Mouse (Mus musculus) neural tube, embryonic 10.5 days (tissue): ENCODE data around the gene Asgr1.
"Not testable (repeated sequence)": the region's sequence is repeated elsewhere in the genome, so short reads cannot be mapped to it uniquely, and the experiment has no call there.

Experiments used
- DNase-seq: peaks from one replicate; pipeline ENCODE4 v3.0.0-alpha.2; 2017; ENCODE audit warnings: low spot score; ENCODE audit errors: extremely low spot score

Gene Asgr1

DNA sequence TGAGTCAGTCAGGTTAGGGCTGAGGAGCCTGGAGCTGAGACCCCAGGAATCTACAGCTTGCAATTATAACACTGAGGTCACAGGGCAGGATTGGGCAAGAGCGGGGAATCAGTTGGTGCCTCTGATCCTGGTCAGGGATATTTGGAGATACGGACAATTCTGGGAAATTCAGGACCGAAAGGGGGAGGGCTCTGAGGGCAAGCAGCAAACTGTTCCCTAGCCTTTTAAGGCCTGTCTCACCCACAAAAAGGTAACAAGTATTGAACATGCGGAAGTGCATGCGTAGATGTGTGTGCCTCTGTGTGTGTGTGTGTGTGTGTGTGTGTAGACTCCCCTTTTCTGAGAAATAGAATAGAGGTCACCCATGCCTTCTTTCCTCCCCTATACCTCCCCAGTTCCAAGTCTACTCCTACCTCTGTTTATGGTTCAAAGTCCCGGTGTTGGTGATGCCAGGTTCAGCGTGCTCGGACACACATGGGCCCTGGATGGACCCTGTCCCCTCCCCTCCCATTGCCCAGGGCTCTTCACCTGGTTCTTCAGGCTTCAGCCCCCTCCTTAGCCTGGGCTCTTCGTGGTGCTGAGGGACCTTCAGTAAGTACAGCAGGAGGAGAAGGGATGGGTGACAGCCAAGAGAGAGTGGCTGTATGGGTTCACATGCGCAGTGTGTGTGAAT is at the start of gene Asgr1:
Gene Asgr1, plus strand, starts transcription at position 188 of the 673 bp plus-strand sequence.
- DNase-seq = no peak

DNA sequence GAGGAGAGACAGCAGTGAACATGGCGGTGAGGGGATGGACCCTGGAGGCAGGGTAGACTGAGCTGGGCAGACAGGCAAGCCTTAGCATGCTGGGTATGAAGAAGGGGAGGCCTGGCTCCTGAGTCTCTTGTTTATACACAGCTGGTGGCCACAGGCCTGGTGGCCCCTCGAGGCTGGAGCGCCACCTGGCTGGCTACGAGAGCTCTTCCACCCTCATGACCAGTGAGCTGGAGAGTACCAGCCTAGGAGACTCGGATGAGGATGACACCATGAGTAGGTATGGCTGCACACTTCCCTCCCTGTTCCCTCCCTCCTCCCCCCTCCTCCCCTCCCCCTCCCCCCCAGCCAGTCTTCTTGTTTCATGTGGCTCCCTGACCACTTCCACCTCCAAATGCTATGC is 48.4 kb upstream of the Asgr1 start:
- no peak for DNase-seq

DNA sequence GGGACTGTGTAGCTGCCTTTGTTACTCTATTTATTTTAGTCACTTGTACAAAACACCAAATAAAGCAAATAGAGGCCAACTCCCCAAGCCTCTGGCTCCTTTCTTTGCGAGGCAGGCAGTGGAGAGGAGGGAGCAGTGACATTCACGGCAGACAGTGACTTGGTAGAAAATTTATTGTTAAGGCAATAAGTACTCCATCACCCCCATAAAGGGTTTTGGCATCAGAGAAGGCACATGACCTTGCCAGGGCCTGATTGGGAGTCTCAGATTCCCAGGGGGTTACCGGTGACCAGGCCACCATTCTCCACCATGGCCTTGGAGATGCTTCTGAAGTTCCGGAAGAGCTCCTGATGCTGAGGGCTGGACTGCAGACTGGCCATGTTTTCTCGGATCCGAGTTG is 43.9 kb upstream of the Asgr1 start:
- DNase-seq = no peak

DNA sequence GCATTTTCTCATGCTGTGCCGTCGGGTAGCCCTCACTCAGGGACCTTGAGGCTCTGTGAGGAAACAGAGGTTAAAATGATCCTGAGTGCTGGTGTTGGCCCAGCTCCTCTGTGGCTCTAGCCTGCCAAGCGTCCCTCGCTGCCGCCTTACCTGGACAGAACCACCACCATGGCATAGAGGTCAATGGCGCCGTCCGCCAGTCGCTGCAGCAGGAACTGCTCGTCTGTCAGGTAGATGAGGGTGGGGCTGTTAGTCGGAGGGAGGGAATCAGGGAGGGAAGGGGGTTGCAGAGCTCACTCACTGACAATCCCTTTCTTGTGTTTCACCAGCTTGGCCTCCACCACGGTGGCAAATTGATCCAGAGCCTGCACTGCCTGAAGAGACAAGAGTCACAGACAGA is 43.3 kb upstream of the Asgr1 start:
- no peak for DNase-seq

DNA sequence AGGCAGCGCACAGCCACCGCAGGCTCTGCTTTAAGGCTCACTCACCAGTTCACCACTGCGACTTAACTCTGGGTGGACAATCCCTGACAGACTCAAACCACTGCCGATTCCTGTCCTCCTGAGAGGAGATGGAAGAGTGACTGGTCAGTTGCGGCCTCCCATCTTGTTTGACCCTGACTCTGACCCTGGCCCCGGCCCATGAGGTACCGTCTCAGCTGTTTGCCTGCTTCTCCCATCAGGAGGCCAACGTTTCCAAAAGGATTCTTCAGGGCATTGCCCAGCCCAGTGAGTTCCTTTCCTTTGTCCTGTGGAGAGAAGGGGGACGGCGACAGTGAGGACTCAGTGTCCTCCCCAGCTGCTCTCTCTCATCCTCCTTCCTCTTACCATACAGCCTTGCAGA is 42.9 kb upstream of the Asgr1 start:
- no peak for DNase-seq

DNA sequence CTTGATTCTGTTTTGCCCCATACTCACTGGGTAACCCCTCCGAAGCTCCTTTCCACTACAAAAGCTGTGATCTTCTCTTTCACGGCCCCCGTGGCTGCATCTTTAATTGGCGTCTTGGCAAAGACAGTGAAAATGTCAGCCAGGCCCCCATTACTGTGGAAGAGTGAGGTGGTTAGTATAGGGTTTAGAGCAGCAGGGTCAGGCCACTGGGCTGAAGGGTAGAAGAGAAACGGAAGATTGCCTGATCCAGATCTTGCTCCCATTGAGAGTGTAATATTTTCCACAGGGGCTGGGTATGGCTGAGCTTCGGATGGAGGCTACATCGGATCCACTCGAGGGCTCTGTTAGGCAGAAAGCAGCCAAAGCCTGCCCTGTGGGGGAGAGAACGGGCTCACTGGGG is 41.0 kb upstream of the Asgr1 start:
- DNase-seq = no peak

DNA sequence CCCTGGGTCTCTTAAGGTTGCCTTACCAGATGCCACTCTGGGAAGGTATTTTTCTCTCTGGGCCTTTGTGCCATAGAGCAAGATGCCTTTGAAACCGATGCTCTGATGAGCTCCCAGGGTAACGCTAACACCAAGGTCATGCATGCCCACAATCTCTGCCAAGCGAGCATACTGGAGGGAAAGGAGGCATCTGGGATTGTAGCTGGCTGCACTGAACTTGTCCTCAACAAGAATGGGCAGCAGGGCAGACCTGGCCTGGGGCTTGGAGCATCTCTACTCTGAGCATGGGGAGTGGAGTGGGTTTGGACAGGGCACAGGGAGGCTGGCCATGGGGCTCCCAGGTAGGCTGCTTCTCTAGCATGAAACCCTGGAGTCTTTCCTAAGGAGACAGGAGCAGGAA is 40.5 kb upstream of the Asgr1 start:
- DNase-seq = no peak

DNA sequence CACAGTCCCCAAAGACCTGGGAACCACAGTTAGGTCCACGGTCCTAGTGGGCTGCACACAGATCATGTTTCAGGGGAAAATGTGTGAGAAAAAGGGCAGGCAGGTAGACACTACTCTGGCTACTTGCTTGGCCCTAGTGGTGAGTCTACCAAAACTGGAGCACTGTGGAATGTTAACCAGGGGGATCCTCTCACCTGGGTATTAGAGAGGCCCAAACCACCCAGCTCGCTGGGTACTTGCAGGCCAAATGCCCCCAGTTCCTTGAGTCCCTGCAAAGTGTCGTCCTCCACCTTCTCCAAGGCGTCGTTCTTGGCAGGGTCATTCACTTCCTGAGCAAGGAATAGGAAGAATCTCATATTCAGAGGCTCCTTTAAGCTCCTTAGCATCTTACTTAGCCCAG is 39.8 kb upstream of the Asgr1 start:
- no peak for DNase-seq

DNA sequence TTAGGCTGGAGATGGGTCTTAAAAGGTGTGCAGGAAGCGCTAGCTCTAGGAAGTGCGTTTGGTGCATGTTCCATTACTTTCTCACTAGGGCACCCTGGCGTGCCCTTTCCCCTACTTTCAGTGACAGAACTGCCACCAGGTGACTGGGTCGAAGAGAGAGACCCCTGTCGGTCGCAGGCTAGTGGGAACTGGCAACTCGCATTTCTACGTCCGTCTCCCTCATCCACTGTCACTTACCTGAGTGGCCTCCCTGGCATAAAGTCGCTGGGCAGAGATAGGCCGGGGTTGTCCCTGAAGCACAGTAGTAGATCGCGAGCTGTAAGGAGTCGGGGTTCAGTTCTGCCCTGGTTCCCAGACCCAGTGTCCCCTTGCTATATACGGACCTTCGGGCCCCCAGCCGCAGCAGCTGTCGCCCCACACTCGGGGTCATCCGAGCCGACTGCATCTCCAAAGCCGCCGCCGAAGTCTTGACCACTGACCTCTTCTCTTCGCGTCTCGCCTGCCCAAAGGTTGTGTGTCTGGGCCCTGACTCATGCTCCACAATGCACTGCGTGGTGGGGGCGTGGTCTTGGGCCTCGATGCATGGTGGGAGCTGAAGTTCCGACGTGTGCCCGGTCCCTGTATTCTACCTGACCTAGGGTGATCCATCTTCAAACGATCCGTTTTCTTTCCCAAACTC is 38.9 kb upstream of the Asgr1 start, which contains the start of gene Acadvl:
Gene Acadvl, minus strand, starts transcription at position 532 of the 679 bp plus-strand sequence.
- DNase-seq = peak; percentile 81

DNA sequence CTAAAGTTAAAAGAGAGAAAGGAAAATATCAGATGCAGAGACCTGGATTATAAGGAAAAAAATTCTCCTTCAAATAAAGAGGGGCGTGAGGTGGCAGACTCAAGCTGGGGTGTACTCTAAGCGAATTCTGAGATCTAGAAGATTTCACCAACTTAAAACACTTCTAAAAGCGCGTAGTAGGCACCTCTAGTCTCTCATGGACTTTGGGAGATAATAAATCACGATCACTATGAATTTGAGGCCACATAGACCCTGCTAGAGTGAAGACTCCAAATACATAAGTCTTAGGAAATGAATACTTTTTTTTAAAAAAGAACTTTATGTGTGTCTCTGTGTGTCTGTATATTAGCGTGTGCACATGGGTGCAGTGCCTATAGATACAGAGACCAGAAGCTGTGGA is 38.2 kb upstream of the Asgr1 start:
- DNase-seq = no peak

DNA sequence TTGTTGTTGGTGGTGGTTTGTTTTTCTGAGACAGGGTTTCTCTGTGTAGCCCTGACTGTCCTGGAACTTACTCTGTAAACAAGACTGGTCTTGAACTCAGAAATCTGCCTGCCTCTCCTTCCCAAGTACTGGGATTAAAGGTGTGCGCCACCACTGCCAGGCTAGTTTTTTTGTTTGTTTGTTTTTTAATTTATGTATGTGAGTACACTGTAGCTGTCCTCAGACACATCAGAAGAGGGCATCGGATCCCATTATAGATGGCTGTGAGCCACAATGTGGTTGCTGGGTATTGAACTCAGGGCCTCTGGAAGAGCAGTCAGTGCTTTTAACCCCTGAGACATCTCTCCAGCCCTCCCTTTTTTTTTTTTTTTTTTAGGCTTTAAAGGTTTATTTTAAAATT is 37.7 kb upstream of the Asgr1 start:
- DNase-seq = not testable (repeated sequence)

DNA sequence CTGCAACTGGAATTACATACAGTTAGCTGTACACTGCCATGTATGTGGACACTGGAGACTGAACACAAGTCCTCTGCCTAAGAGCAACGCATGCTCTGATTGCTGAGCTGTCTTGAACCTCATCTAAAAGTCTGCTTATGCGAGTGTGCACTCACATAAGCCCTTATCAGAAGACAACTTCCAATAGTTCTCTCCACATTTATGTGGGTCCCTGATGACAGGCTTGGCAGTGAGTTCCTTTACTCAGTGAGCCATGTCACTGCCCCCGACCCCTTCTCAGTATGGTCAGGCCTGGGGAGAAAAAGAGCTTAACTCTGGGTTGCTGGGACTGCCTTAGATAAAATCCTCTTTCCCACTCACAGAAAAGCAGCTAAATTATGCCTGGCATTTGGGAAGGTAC is 37.2 kb upstream of the Asgr1 start, which contains the start of gene Dlg4:
Gene Dlg4, plus strand, starts transcription at position 274 of the 400 bp plus-strand sequence.
- DNase-seq = no peak

DNA sequence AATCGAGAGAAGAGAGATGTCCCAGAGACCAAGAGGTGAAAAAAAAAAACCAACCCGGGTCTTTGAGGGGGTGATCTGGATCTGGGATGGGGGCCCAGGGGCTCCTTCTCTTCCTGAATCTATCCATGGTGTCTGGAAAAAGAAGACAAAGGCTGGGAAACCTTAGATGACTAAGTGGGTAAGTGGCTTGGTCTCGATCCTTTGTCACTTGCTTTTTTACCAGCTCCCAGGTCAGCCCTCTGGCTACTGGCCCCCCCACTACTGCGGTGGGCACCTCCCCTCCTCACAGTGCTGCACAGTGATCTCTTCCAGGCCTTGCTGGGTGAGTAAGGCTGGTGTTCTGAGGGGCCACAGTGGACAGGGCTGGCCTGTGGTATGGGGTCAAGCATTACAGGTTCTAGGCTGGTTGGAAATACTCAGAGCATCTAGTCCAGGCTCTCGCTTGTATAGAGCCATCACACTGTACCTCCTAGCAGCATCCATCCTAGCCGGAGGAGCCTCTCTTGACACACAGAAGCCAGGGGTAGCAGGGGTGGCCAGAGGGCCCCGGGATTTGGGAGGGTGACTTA is 36.6 kb upstream of the Asgr1 start:
- no peak for DNase-seq

DNA sequence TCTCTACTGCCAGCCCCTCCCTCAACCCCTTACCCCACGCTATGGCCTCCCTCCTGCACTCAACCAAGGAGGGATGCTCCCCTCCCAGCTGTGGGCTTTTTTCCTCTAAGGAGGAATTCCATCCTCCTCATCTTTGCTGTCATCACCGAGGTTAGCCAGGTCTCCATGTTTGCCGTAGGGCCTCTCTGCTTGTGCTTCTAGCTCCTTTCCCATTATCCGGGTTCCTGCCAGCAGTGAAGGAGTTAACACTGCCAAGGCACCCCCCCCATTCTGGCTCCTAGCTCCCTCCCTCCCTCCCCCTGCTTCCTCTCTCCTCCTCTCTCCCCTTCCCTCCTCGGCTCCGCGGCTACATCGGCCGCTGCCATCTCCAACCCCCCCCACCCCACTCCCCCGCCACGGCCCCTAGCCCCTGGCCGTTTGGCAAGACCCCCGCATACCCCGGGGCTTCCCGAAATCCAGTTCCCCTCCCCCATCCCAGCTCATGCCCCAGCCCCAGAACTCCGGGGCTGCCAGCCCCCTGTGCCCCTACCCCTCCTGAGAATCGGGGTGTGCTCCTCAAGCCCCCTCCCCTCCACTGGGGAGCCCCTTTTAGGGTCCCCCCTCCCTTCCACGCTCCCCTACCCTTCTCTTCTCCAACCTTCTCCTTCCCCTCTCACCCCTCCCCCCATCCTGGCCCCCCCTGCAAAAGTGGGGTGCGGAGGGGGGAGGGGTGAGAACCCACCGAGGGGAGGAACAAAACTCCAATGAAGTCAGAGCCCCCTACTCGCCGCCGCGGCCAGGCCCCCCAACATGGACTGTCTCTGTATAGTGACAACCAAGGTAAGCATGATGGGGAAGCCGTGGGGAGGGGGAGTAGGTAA is 35.5 kb upstream of the Asgr1 start:
- peak; percentile 78 for DNase-seq

DNA sequence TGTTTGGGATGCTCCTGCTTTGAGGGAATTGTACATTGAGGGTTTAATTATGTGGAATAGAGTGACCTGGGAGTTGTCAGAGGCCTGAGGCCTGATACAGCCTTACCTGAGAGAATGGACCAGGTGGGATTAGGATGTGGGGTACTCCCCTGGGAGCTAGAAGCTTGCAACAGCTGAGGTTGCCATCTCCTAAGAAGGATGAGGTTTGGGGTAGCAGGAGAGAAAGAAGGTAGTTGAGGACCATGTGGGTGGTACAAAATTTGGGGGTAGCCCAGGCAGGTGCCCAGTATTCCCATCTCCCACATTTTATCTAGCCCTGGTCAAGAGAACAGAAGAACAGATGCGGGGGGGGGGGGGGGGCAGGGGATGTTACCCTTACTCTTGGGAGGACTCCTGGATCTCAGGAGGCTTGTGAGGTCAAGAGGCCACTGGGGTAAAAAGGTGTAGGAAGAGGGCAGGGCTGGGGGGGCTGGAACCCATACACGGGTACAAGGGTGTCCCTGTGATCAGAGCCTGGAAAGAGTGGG is 34.3 kb upstream of the Asgr1 start:
- no peak for DNase-seq

DNA sequence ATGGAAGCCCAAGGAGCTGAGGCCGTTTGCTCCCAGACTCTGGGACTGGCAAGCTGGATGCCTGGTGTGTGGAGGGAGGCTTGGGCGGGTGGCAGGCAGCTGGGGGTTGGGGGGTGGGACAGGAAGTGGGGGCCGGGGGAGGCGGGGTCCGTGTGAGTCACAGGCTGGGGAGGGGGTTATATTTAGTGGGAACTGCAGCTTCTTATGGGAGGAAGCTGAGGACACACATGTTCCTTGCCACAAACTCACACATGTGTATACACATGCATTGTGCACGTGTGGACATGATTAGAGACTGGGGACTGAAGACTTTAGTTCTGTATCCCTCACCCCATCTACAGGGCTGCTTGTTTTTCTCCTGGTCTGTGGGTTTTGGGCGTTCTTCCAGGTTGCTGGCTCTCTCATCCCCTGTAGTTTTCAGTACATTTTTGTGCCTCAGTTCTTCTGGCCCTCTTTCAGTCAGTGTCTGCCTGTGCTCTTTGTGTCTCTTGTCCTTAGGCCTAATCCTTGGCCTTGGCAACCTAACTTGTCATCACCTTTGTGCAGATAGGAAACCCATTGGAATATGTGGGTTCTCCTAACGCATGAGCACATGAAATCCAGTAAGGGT is 33.8 kb upstream of the Asgr1 start:
- no peak for DNase-seq

DNA sequence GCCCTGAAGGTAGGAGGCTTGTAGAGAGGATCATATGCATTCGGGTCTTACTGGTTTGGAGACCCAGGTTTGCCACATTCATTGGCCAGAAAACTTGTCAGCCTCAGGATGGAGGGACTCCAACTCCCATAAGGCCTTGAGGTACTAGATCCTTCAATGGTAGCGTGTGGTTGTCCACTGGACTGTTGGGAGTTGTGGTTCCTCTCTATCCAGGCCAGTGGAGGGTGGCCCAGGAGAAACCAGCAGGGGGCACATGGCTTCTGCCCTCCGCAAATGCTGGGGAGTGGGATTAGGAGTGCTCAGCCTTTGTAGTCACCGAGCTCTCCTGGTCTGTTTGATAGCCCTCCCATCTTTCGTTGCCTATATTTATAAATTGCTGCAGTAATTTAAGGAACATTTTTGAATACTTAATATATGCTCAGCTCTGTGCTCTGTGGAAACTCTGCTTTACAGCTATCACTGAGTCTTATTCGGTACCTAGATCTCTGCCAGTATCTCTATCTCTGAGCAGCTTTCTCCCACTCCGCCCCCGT is 33.1 kb upstream of the Asgr1 start:
- DNase-seq = peak; percentile 77

DNA sequence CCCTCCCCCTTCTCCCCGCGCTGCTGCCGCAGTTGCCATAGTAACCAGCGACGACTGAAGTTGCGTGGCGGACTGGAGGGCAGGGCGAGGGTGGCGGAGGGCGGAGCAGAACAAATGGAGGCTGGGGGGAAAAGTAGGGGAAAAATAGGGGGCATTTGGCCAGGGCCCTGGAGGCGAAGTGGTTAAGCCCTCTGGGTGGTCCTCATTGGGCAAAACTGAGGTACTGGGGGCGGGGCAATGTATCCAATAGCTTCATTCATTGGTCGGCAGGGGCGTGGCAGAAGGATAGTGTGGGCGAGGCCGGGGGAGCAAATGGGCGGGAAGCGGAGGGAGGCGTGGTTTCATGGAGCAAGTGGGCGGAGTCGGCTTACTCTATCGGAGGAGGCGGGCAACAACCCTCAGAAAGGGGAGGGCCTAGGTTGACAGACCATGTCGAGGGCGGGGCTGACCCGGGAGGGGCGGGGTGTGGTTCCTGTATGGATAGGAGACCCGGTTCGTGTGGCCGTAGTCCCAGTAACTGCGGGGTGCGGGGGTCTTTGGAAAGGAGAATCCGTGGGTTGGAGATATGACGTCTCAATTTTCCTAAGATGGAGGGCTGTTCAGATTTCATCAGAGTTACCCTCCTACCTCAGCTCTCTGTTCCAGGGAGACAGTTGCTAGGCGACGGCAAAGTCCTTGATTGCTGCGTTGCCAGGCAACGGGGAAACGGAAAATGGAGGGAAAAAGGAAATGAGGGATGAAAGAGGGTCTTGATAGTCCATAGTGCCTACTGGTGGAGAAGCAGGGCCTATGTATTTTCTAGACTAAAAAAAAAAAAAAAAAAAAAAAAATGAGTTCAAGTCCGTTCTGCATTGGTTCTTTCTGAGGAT is 32.4 kb upstream of the Asgr1 start:
- peak; percentile 99 for DNase-seq

DNA sequence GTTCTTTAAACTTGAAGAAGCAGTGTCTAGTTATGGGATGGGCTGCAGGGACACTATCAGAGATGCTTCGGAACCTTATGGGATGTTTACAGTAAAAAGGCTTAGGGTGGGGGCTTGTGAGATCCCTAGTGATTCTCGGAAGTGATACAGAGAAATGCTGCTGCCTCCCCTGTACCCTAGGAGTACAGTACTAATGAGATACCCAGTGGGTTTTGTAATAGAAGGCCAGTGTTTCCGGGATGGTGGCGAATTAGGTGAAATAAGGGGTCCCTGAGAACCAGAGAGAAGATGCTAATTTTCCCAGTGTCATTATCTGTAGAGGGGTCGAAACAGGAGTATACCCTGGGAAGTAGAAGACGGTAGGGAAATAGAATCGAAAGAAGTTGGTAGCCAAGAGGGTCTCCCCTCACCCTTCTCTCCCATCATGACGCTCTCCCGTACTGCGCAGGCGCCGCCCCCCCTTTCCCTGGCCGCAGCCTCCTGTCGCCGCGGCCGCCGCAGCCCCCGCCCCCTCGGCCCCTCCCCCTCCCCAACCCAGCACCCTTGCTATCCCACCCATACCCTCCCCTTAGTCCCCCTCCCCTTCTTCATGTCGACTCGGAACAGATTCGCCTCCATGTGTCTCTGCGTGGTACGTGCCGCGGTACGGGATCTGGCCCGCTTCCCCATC is 30.3 kb upstream of the Asgr1 start:
- peak; percentile 63 for DNase-seq
